Mouse (Mus musculus) gastrocnemius, postnatal 10 days (tissue): Measurements from ENCODE around the gene Ddhd1. TPM values are rescaled to one million over a fixed set of nuclear protein-coding genes. Genes with fewer than 3 reads are reported as not detected.

Source experiments
- DNase-seq: peaks from one replicate; pipeline ENCODE4 v3.0.0; 2021; ENCODE audit warnings: mixed read lengths
- total RNA-seq, 2 experiments: library from RNA; stranded (reverse); gene quantifications; 2 replicates each; pipeline ENCODE4 v1.2.3; 2021

Ddhd1 gene
- total RNA-seq, 2 experiments from 2014 or later: 7.4 to 11.2 TPM

GRCm38 (mm10) chr14:45644786-45645185 is 13.2 kb downstream of the Ddhd1 start:
- no peak for DNase-seq

GRCm38 (mm10) chr14:45644202-45644601 is 13.7 kb downstream of the Ddhd1 start:
- DNase-seq: no peak

- no peak for DNase-seq
These were observed 14.5 kb downstream of the Ddhd1 start for GRCm38 (mm10) chr14:45643461-45643860.

GRCm38 (mm10) chr14:45642795-45643194 is 15.1 kb downstream of the Ddhd1 start:
- DNase-seq: no peak

GRCm38 (mm10) chr14:45642217-45642616 is 15.7 kb downstream of the Ddhd1 start:
- DNase-seq: no peak

GRCm38 (mm10) chr14:45638717-45639116 is 19.2 kb downstream of the Ddhd1 start:
- no peak for DNase-seq

- no peak for DNase-seq
These were observed 22.4 kb downstream of the Ddhd1 start for GRCm38 (mm10) chr14:45635496-45635895.

- no peak for DNase-seq
These were observed 25.0 kb downstream of the Ddhd1 start for GRCm38 (mm10) chr14:45632756-45633537.

GRCm38 (mm10) chr14:45630544-45630943 is 27.4 kb downstream of the Ddhd1 start:
- DNase-seq: no peak

GRCm38 (mm10) chr14:45629938-45630337 is 28.0 kb downstream of the Ddhd1 start:
- no peak for DNase-seq

GRCm38 (mm10) chr14:45618351-45618750 is 39.6 kb downstream of the Ddhd1 start:
- DNase-seq: no peak

- DNase-seq: no peak
These were observed 41.4 kb downstream of the Ddhd1 start for GRCm38 (mm10) chr14:45616526-45616925.

- no peak for DNase-seq
These were observed 42.2 kb downstream of the Ddhd1 start for GRCm38 (mm10) chr14:45615776-45616175.

- no peak for DNase-seq
These were observed 43.1 kb downstream of the Ddhd1 start for GRCm38 (mm10) chr14:45614822-45615221.

GRCm38 (mm10) chr14:45614406-45614805 is 43.5 kb downstream of the Ddhd1 start:
- DNase-seq: no peak

- no peak for DNase-seq
These were observed 46.3 kb downstream of the Ddhd1 start for GRCm38 (mm10) chr14:45611654-45612053.

GRCm38 (mm10) chr14:45602002-45602401 is 55.9 kb downstream of the Ddhd1 start:
- no peak for DNase-seq

GRCm38 (mm10) chr14:45600587-45600986 is 57.4 kb downstream of the Ddhd1 start:
- DNase-seq: no peak

GRCm38 (mm10) chr14:45597855-45598254 is 60.1 kb downstream of the Ddhd1 start:
- DNase-seq: no peak

- DNase-seq: no peak
These were observed 64.7 kb downstream of the Ddhd1 start for GRCm38 (mm10) chr14:45593261-45593660.

- DNase-seq: no peak
These were observed 69.5 kb downstream of the Ddhd1 start for GRCm38 (mm10) chr14:45588403-45588802.

GRCm38 (mm10) chr14:45587536-45587935 is 70.4 kb downstream of the Ddhd1 start:
- DNase-seq: no peak

- DNase-seq: no peak
These were observed 74.4 kb downstream of the Ddhd1 start for GRCm38 (mm10) chr14:45583494-45584027.
